Mouse (Mus musculus) ES-E14 (cell line): ENCODE measurements around the gene Mpv17l2.

Experiments used
- MAFK ChIP-seq: IDR thresholded peaks from 2 replicates; pipeline ENCODE4 v1.6.1; 2014; ENCODE audit warnings: mild to moderate bottlenecking, low read depth, low read length, inconsistent platforms; ENCODE audit not compliant: insufficient read depth
- ZC3H11A ChIP-seq: IDR thresholded peaks from 2 replicates; pipeline ENCODE4 v1.6.1; 2012; ENCODE audit warnings: low read depth, mild to moderate bottlenecking, inconsistent platforms, low read length, borderline replicate concordance
- ZNF384 ChIP-seq: IDR thresholded peaks from 2 replicates; pipeline ENCODE4 v1.6.1; 2012; ENCODE audit warnings: low read depth, low read length, inconsistent platforms

- TF ChIP-seq MAFK (no peak), ZC3H11A (no peak), ZNF384 (no peak)
Observed at GRCm38 (mm10) chr8:70755661-70756475, 4.9 kb downstream of the Mpv17l2 start.
